Mouse (Mus musculus): ENCODE measurements around the gene Endou.

DNA sequence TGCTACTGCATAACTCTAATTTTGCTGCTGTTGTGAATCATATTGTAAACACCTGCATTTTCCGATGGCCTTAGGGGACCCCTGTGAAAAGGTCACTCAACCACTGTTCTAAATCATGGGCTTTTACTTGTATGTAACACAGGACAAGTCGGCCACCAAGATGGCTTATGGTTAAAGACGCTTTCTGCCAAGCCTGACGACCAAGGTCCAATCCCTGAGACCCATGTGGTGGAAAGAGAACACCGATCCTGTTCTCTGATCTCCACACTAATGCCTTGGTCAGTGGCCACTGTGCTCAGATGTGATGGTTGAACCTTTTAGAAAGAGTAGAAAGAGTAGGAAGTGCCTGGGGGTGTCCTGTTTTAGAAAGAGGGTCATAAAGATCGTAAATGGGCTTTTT is 45.8 kb upstream of the Endou start:
- TF ChIP-seq POLR2A (IDR thresholded peaks at IDR 0.05; ENCODE audit: insufficient read depth, low read depth, low read length) (no peak), CTCF (IDR thresholded peaks at IDR 0.05; ENCODE audit: insufficient read depth, low read depth, low read length) (no peak)
